Mouse (Mus musculus) liver, adult (tissue): ENCODE data around the gene Tmem53.

Experiments
- GATA4 ChIP-seq: IDR thresholded peaks from 2 replicates; pipeline ENCODE4 v1.6.1; 2014; ENCODE audit warnings: mild to moderate bottlenecking, low read length; ENCODE audit not compliant: insufficient replicate concordance

The Tmem53 gene

DNA sequence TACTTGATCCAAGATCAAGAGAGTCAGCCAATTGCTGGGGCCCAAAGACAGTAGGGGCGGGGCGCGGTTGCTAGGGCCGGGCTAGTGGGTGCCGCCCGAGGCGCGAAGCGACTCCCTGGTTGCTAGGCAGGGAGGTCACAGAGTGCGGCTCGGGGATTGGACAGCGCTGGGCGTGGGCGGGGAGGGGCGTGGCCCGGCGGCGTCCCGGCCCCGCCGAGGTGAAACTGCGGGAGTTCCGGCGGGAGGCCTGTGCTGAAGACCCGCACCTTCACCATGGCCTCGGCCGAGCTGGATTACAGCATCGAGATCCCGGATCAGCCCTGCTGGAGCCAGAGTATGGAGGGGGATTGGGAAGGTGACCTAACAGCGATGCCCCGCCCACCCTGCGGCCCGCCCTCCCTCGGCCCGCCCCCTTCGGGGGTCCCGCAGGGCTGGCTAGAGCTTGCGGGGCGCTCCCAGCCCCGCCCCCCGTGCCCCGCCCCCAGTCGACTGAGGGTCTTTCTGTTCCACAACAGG lies at the start of gene Tmem53, which contains the start of gene Armh1:
Gene Tmem53, plus strand, starts transcription at position 151 of the 516 bp plus-strand sequence.
Gene Armh1, minus strand, starts transcription at position 325 of the 516 bp plus-strand sequence.
- no peak for TF ChIP-seq GATA4

- TF ChIP-seq GATA4 = no peak
Measured at GRCm38 (mm10) chr4:117202046-117202991, 49.4 kb upstream of the Tmem53 start.

- no peak for TF ChIP-seq GATA4
Measured at GRCm38 (mm10) chr4:117202992-117203354, 48.8 kb upstream of the Tmem53 start.

- TF ChIP-seq GATA4 = no peak
Measured at GRCm38 (mm10) chr4:117209592-117209991, 42.2 kb upstream of the Tmem53 start.

GRCm38 (mm10) chr4:117210147-117211074 lies 41.3 kb upstream of the Tmem53 start:
- no peak for TF ChIP-seq GATA4

- TF ChIP-seq GATA4 = no peak
Measured at GRCm38 (mm10) chr4:117214250-117214649, 37.5 kb upstream of the Tmem53 start.

GRCm38 (mm10) chr4:117217029-117217428 lies 34.7 kb upstream of the Tmem53 start:
- no peak for TF ChIP-seq GATA4

GRCm38 (mm10) chr4:117218517-117219219 lies 33.1 kb upstream of the Tmem53 start:
- TF ChIP-seq GATA4 = no peak

DNA sequence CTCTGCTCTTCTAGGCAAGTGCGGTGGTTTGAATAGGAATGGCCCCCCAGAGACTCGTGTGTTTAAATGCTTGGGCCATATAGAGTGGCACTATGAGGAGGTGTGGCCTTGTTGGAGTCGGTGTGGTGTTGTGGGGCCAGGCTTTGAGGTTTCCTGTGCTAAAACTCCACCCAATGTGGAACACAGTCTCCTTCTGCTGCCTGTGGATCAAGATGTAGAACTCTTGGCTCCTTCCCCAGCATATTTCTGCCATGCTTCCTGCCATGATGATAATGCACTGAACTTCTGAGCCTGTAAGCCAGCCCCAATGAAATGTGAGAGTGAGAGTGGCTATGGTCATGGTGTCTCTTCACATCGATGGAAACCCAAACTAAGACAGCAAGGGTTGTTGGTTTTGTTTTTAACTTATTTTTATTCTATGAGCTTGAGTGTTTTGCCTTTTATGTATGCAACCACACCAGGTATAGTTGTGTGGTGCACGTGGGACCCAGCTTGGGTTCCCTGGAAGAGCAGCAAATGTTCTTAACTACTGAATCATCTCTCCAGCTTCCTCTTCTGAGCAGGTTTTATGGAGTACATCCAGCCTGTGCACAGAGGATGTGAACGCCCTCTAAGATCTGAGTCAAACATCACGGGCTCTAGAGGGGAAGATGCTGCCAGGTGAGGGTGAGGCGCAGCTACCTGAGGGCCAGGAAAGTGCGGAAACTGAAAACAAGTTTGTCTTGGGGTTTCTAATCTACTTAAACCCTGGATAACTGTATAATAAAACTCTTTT lies 30.8 kb upstream of the Tmem53 start:
- TF ChIP-seq GATA4 = no peak

DNA sequence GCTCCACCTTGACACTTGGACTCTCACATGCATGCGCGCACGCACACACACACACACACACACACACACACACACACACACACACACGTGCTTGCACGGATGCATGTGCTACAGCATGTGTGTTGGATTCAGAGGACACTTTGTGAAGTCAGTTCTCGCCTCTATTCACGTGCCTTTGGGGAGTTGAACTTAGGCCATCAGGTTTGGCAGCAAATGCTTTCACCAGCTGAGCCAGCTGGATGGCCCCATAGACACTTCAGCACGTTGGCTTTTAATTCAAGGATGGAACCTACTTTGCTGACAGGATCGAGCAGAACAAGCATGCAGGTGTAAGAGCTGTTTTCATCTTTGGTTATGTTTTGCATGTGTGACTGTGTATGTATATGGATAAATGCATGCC lies 29.9 kb upstream of the Tmem53 start:
- no peak for TF ChIP-seq GATA4

DNA sequence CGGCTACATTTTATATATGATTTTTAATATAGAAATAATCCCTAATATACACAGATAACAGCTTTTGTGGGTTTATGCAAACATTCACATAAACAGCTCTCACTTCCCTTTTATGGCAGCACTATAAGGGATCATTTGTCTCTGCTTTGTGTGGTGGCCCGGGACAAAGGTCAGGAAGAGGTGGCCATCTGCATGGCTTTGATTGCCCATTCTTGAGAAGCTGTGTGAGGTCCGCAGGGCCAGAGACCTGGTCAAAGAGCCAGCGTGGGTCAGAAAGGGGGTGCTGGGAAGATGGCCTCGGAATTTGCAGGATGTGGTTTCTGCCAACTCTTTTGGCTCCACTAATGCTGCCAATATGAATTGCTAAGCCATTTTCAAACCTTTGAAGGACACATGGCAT lies 28.8 kb upstream of the Tmem53 start:
- TF ChIP-seq GATA4 = no peak

- TF ChIP-seq GATA4 = no peak
Measured at GRCm38 (mm10) chr4:117224122-117224521, 27.6 kb upstream of the Tmem53 start.

DNA sequence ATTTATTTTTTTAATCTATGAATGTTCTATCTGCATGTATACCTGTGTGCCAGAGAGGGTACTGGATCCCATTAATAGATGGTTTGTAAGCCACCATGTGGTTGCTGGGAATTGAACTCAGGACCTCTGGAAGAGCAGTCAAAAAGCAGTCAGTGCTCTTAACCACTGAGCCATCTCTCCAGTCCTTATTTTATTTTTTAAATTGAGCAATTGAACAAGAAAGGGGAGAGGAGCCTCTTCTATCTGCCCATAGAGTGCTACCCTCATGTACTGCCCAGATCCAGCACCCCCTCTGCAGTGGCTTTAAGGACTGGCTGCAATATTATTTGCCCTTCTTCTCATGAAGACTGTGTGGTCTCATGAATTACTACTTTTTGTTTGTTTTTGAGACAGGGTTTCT lies 26.5 kb upstream of the Tmem53 start:
- no peak for TF ChIP-seq GATA4

- no peak for TF ChIP-seq GATA4
Measured at GRCm38 (mm10) chr4:117229590-117229989, 22.2 kb upstream of the Tmem53 start.
